Mouse (Mus musculus) erythroblast, embryonic 14.5 days (primary cell): ENCODE data around the gene Hoxa2.

Experiments
- GATA1 ChIP-seq: IDR thresholded peaks from 2 replicates; pipeline ENCODE4 v1.6.1; 2012; ENCODE audit warnings: low read length, inconsistent platforms, mixed read lengths
- TAL1 ChIP-seq: IDR thresholded peaks from 3 replicates; pipeline ENCODE4 v1.6.1; 2012; ENCODE audit warnings: low read length, inconsistent platforms, mixed read lengths

- no peak for TF ChIP-seq TAL1
- no peak for TF ChIP-seq GATA1
Measured at GRCm38 (mm10) chr6:52137841-52138535, 26.6 kb downstream of the Hoxa2 start.
